Mouse (Mus musculus) common myeloid progenitor, adult 5-6 weeks (primary cell): Measurements from ENCODE around the gene Bcas1. TPM values are rescaled to one million over a fixed set of nuclear protein-coding genes. Genes with fewer than 3 reads are reported as not detected.

Experiments used
- ATAC-seq: replicated peaks from 2 replicates; pipeline ENCODE4 v1.8.0; 2016; ENCODE audit warnings: low read depth, mild to moderate bottlenecking, moderate TSS enrichment, inconsistent platforms; ENCODE audit not compliant: poor library complexity, severe bottlenecking
- total RNA-seq: library from RNA; stranded (forward); fragments of 200-1000, 187-1606 nt; gene quantifications from 2 replicates; pipeline ENCODE4 v1.2.3, GENCODE M21; 2017

Gene Bcas1
- total RNA-seq, 1 experiment from 2014 or later: 0.05 TPM

DNA sequence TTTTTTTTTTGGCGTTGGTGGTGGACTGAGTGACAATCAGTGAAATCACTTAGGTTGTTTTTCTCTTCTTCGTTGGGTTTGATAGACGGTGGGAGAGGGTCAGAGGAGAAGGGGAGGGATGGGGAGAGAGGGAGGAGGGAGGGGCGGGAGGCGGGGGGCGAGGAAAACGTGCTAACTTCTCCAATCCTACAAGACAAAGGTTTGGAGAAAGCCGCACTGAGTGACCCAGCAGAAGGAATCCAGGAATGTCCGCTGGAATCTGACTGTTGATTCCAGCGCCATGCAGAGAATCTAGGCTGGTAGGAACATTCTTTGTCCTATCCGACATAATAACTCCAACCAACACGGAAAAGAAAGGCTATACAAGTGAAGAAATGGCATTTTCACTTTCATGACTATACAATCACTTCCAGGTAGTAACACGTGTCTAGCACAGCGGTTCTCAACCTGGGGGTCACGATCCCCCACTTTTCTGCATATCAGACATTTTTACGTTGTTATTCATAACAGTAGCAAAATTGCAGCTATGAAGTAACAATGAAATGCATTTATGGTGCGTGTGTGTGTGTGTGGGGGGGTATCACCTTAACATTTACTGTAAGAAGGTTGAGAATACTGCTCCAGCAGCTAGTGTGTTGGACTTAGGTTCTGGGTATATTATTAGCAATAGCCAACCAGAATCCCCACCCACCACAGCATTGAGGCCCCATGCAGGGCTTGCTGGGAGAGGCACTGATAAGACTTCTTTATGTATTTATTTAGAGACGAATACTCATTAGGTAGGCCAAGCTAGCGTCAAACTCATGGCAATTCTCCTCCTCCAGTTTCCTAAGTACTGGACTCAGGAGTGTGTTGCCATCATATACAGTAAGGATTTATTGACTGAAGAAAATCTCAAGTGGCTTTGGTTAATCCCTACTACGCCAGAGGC, 107.8 kb downstream of the Bcas1 start:
- no peak for ATAC-seq

GRCm38 (mm10) chr2:170318713-170319532, 108.7 kb downstream of the Bcas1 start:
- peak; percentile 86 for ATAC-seq

DNA sequence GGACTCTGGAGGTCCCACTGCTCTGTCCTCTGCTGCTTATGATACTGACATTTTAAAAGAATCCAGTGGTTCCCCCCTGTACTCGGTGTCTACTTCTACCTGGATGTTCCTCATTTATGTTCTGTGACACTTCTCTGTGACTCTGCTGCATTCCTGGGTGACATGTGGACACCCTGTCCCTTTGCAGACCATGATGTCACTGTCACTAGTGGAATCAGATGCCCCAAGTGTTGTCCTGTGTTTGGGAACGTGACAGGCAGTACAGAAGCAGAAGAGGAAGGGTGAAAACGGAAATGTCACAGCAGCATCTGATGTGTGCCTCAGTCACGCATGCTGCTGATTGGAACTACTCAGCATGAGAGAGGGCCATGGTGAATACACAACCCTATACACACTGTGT, 110.9 kb downstream of the Bcas1 start:
- no peak for ATAC-seq

GRCm38 (mm10) chr2:170316344-170316743, 111.3 kb downstream of the Bcas1 start:
- ATAC-seq: no peak

GRCm38 (mm10) chr2:170310988-170311359, 116.7 kb downstream of the Bcas1 start:
- no peak for ATAC-seq

DNA sequence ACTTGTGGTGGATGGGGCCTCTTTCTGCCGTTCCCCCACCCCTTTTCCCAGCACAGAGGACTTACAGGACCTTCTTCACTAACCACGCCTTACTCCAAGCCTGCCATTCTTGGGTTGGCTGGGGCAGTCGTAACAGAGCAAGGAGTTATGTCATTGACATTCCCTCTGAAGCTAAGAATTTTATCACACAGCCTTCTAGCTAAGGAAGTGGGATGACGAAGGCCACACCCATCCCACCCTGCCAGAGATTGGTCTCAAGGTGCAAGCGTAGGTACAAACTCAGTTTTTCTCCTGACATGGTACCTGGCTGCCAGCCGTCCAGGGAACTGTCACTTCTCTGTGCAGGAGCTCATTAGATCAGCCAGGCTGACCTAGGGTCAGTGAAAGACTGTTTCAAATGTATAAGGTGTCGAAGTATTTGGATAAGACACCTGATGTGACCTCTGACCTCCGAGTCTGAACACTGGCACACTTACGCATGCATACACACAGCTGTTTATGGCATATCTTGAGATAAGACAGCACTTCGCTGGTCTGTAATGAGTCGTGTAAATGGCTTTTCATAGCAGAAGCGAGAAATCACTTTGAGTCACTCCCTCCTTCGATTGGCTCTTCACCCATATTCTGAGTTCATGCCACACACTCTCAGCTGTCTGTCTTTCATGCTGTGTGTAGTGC, 117.2 kb downstream of the Bcas1 start:
- no peak for ATAC-seq

DNA sequence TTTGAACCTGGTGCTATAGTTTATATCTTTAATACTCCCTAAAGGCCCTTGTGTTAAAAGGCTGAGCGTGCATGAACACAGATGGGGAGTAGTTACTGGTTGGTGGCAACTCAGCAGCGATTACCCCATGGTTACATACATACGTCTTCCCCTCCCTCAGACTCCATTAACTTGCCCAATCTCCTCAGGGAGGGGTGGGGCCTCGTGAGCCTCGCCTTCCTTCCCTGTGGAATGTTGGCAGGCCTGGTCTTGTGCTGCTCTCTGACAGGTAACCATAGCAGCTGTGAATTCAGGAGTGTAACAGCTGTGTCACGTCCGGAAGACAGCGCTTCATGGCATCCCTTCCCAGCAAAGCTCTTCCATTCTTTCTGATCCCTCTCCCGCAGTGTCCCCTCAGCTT, 118.7 kb downstream of the Bcas1 start:
- no peak for ATAC-seq

DNA sequence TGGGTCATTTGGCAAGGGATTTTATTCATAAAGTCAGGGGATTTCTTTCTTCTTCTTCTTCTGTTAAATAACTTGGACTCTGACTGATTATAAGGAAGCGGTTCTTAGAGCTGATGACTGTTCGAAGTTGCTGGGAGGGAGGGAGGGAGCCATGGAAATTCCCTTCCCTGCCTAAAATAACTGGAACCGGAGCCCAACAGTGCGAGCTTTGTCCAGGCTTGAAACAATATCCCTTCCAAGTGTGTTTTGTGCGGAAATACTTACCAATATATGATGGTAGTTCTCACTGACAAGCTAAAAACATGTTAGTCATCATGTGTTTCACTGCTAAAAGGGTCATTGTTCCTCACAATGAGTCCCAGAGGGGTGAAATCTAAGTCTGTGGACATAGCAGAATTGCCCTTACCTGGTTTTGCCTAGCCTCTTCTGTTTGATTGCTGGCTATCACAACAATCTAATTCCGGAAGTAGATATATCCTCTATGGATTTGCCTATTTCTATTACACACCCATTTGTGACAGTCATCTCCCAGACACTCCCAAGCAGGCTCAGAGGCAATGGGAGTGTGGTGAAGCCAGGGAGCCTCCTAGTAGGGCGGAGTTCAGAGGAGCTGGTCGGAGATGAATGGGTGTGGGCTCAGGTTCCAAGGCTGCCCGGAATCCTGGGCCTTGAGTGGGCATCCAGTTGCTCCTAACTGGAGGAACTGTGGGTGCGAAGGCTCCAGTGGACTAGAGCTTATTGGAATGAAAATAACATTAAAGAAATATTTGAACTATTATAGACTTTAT, 119.4 kb downstream of the Bcas1 start:
- ATAC-seq: no peak

- ATAC-seq: peak; percentile 86
These were observed 120.0 kb downstream of the Bcas1 start for GRCm38 (mm10) chr2:170307589-170308021.

- ATAC-seq: peak; percentile 55
These were observed 120.9 kb downstream of the Bcas1 start for GRCm38 (mm10) chr2:170306637-170307320.

DNA sequence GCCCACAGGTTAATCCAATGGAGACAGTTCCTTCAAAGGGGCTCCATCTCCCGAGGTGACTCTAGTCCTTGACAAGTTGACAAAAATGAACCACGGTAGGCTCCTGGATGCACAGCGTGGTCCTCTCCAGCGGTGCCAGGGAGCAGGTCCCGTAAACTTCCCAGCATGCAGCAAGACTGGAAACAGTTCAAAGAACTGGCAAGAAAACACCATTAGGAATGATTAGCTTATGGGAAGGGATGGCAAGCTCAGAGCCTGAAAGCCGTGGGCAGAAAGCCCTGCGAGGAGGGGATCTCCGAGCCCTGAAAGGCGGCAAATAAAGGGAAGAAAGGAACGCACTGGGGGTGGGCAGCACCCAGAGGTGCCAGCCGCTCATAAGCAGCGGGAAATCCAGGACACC, 122.9 kb downstream of the Bcas1 start:
- ATAC-seq: no peak

DNA sequence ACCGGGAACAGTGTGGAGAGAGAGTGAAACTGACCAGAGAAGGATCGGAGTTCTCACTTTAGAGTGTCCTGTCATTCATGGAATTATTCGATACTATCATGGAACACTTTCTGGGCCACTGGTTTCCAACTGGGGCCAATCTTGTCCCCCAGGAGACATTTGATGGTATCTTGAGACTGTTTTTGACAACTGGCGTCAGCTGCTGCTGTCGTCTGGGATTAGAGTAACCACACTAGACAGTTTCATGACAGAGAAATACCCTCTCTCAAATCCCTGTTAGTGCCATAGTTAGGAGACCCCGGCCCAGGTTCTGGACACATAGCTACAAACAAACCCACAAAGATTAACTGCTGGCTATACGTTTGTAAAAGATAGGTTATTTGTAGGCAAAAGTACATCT, 124.0 kb downstream of the Bcas1 start:
- ATAC-seq: no peak

DNA sequence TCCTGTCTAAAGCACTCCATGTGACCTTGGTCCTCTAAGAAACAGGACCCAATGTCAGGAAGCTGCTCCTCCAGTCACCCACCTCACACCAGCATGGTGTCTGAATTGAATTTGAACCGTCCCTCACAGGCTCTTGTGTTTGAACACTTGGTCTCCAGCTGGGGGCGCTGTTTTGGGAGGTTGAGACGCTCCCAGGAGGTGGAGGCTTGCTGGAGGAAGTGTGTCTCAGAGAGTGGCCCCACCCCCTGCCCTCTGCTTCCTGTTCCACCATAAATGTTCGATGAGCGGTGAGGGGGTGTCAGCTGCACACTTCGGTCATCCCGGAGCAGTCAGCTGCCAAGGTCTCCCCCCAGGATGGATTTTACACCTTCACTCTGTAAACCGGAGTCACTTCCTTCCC, 124.8 kb downstream of the Bcas1 start:
- ATAC-seq: 0 out of 2 replicates have a peak, but pooled peaks have one; percentile 12

Other genes starting within 250 kb of the Bcas1 start
- gene Pfdn4, start 68.6 kb upstream of the Bcas1 start, total RNA-seq: 71.7 and 90.8 TPM in 2 replicates
- not detected in 2 replicates for gene Cyp24a1, start 69.3 kb upstream of the Bcas1 start, total RNA-seq
- gene 4930470P17Rik, start 174.2 kb upstream of the Bcas1 start, total RNA-seq: not detected in 2 replicates